Mouse (Mus musculus) midbrain, embryonic 13.5 days (tissue): ENCODE measurements around the gene Grin3b. TPM values are rescaled to one million over a fixed set of nuclear protein-coding genes. Genes with fewer than 3 reads are reported as not detected.

ENCODE experiments used
- ATAC-seq: fragments of 200-750 bp; cut with Nextera tagmentation; 2 replicates; pipeline ENCODE4 v1.8.0; 2017; ENCODE audit warnings: mild to moderate bottlenecking, moderate TSS enrichment, moderate library complexity
- H3K27ac ChIP-seq: fragments of 300-500 bp; sonication (generic); 2 replicates; pipeline ENCODE4 v1.5.1; 2015; ENCODE audit warnings: inconsistent platforms, mild to moderate bottlenecking, moderate library complexity
- H3K27me3 ChIP-seq: fragments of 300-500 bp; sonication (generic); 2 replicates; pipeline ENCODE4 v1.6.1; 2015; ENCODE audit warnings: mild to moderate bottlenecking, inconsistent platforms
- H3K36me3 ChIP-seq: fragments of 300-500 bp; sonication (generic); 2 replicates; pipeline ENCODE4 v1.6.1; 2015; ENCODE audit warnings: mild to moderate bottlenecking, inconsistent platforms
- H3K4me1 ChIP-seq: fragments of 300-500 bp; sonication (generic); replicated peaks from 2 replicates; pipeline ENCODE4 v1.6.1; 2015; ENCODE audit warnings: inconsistent platforms
- H3K4me2 ChIP-seq: fragments of 300-500 bp; sonication (generic); replicated peaks from 2 replicates; pipeline ENCODE4 v1.6.1; 2015; ENCODE audit warnings: moderate library complexity, mild to moderate bottlenecking, inconsistent platforms
- H3K4me3 ChIP-seq: fragments of 300-500 bp; sonication (generic); replicated peaks from 2 replicates; pipeline ENCODE4 v1.5.1; 2015; ENCODE audit warnings: mild to moderate bottlenecking, inconsistent platforms
- H3K9ac ChIP-seq: fragments of 300-500 bp; sonication (generic); replicated peaks from 2 replicates; pipeline ENCODE4 v1.6.1; 2015; ENCODE audit warnings: mild to moderate bottlenecking, inconsistent platforms
- H3K9me3 ChIP-seq: fragments of 300-500 bp; sonication (generic); 2 replicates; pipeline ENCODE4 v1.6.1; 2016; ENCODE audit warnings: mild to moderate bottlenecking, inconsistent platforms
- WGBS: fragments of 180-500 bp; shearing (Covaris S2); methylation state at CpG from one replicate; pipeline ENCODE4 v1.1.7; 2015; 5-methylcytosine and 5-hydroxymethylcytosine counted together
- polyA plus RNA-seq: library from polyadenylated mRNA; unstranded; fragments of >200 nt; fragmentation: Nextera tagmentation; extraction: Ambion mirVana; gene quantifications from 2 replicates; pipeline ENCODE4 v1.2.1, GENCODE M21; 2015

Grin3b gene
- polyA plus RNA-seq, 1 experiment from 2014 or later: 0.57 TPM

GRCm38 (mm10) chr10:79986232-79986878 is 15.8 kb downstream of the Grin3b start:
- peaks cover 47% of the 10 kb centered on the region for H3K27me3 ChIP-seq
- H3K4me2 ChIP-seq: peak overlapping the region; percentile 96
- no peaks in the 10 kb centered on the region for H3K9me3 ChIP-seq
- peaks cover 42% of the 10 kb centered on the region for H3K4me1 ChIP-seq
- H3K27ac ChIP-seq: peak overlapping the region; percentile 96
- H3K36me3 ChIP-seq: peaks cover 1% of the 10 kb centered on the region; the same call in 1 of the 2 replicates
- no peak for ATAC-seq
- H3K4me3 ChIP-seq: peak overlapping the region; percentile 80
- 46% methylated on average over 6 of the region's 6 CpGs for WGBS
- H3K9ac ChIP-seq: peak overlapping the region; percentile 69

GRCm38 (mm10) chr10:79986963-79987362 is 16.4 kb downstream of the Grin3b start:
- ATAC-seq: no peak
- Histone ChIP-seq H3K27ac (no peak overlapping the region), H3K4me3 (peak overlapping the region; percentile 80; the same call in 1 of the 2 replicates), H3K36me3 (no peaks in the 10 kb centered on the region; the same call in 1 of the 2 replicates), H3K9ac (no peak overlapping the region), H3K9me3 (no peaks in the 10 kb centered on the region), H3K4me1 (peaks cover 36% of the 10 kb centered on the region), H3K4me2 (peak overlapping the region; percentile 96), H3K27me3 (peaks cover 47% of the 10 kb centered on the region)
- WGBS: 2% methylated on average over 11 of the region's 11 CpGs

GRCm38 (mm10) chr10:79987771-79988505 is 17.4 kb downstream of the Grin3b start:
- WGBS: 12% methylated on average over 27 of the region's 27 CpGs
- no peak overlapping the region for H3K27ac ChIP-seq
- H3K9me3 ChIP-seq: no peaks in the 10 kb centered on the region
- peak overlapping the region; percentile 55 for H3K9ac ChIP-seq
- no peaks in the 10 kb centered on the region; the same call in 1 of the 2 replicates for H3K36me3 ChIP-seq
- peaks cover 28% of the 10 kb centered on the region for H3K4me1 ChIP-seq
- peaks cover 47% of the 10 kb centered on the region for H3K27me3 ChIP-seq
- peak overlapping the region; percentile 41 for H3K4me3 ChIP-seq
- peak overlapping the region; percentile 56 for H3K4me2 ChIP-seq
- no peak for ATAC-seq

GRCm38 (mm10) chr10:79988506-79989271 is 18.2 kb downstream of the Grin3b start, which contains the start of gene Cnn2:
Gene Cnn2, plus strand, starts transcription at chr10:79988584.
- Histone ChIP-seq H3K4me3 (peak within 1 kb of the TSS; percentile 41), H3K9me3 (no peaks in the 10 kb centered on the region), H3K4me2 (peak within 1 kb of the TSS; percentile 56), H3K27me3 (peaks cover 47% of the 10 kb centered on the region), H3K9ac (peak within 1 kb of the TSS; percentile 55), H3K36me3 (no peaks in the 10 kb centered on the region; the same call in 1 of the 2 replicates), H3K27ac (no peak within 1 kb of the TSS), H3K4me1 (peaks cover 21% of the 10 kb centered on the region)
- 2% methylated on average over 59 of the region's 59 CpGs for WGBS
- no peak for ATAC-seq

GRCm38 (mm10) chr10:79989272-79989786 is 18.8 kb downstream of the Grin3b start:
- Histone ChIP-seq H3K27ac (no peak overlapping the region), H3K27me3 (peaks cover 47% of the 10 kb centered on the region), H3K9me3 (no peaks in the 10 kb centered on the region), H3K4me2 (peak overlapping the region; percentile 56), H3K4me3 (peak overlapping the region; percentile 41; the same call in 1 of the 2 replicates), H3K9ac (no peak overlapping the region), H3K36me3 (no peaks in the 10 kb centered on the region; the same call in 1 of the 2 replicates), H3K4me1 (peaks cover 20% of the 10 kb centered on the region)
- no peak for ATAC-seq
- 37% methylated on average over 8 of the region's 8 CpGs for WGBS

- no peak overlapping the region; the same call in 1 of the 2 replicates for H3K9ac ChIP-seq
- peak overlapping the region; percentile 56 for H3K4me2 ChIP-seq
- peaks cover 20% of the 10 kb centered on the region for H3K4me1 ChIP-seq
- ATAC-seq: no peak
- H3K4me3 ChIP-seq: no peak overlapping the region; the same call in 1 of the 2 replicates
- H3K36me3 ChIP-seq: no peaks in the 10 kb centered on the region; the same call in 1 of the 2 replicates
- no peaks in the 10 kb centered on the region for H3K9me3 ChIP-seq
- H3K27ac ChIP-seq: no peak overlapping the region
- 19% methylated on average over 15 of the region's 15 CpGs for WGBS
- H3K27me3 ChIP-seq: peaks cover 47% of the 10 kb centered on the region
These were observed 19.4 kb downstream of the Grin3b start for GRCm38 (mm10) chr10:79989870-79990269.

- Histone ChIP-seq H3K4me2 (no peak overlapping the region), H3K36me3 (no peaks in the 10 kb centered on the region; the same call in 1 of the 2 replicates), H3K27me3 (peaks cover 47% of the 10 kb centered on the region), H3K27ac (no peak overlapping the region), H3K9ac (no peak overlapping the region), H3K4me1 (peaks cover 15% of the 10 kb centered on the region), H3K9me3 (no peaks in the 10 kb centered on the region), H3K4me3 (no peak overlapping the region)
- ATAC-seq: no peak
- 57% methylated on average over 12 of the region's 12 CpGs for WGBS
These were observed 20.6 kb downstream of the Grin3b start for GRCm38 (mm10) chr10:79991099-79991498.

- WGBS: 87% methylated on average over 6 of the region's 6 CpGs
- H3K9ac ChIP-seq: no peak overlapping the region
- no peak for ATAC-seq
- H3K36me3 ChIP-seq: no peaks in the 10 kb centered on the region; the same call in 1 of the 2 replicates
- H3K27me3 ChIP-seq: peaks cover 46% of the 10 kb centered on the region
- no peak overlapping the region for H3K4me2 ChIP-seq
- no peaks in the 10 kb centered on the region for H3K9me3 ChIP-seq
- peaks cover 11% of the 10 kb centered on the region for H3K4me1 ChIP-seq
- no peak overlapping the region for H3K27ac ChIP-seq
- H3K4me3 ChIP-seq: no peak overlapping the region
These were observed 21.0 kb downstream of the Grin3b start for GRCm38 (mm10) chr10:79991548-79991947.

GRCm38 (mm10) chr10:79994397-79995115 is 24.0 kb downstream of the Grin3b start:
- H3K27ac ChIP-seq: no peak overlapping the region
- no peaks in the 10 kb centered on the region for H3K9me3 ChIP-seq
- H3K4me2 ChIP-seq: no peak overlapping the region
- WGBS: 87% methylated on average over 16 of the region's 16 CpGs
- no peaks in the 10 kb centered on the region; the same call in 1 of the 2 replicates for H3K36me3 ChIP-seq
- H3K27me3 ChIP-seq: peaks cover 29% of the 10 kb centered on the region
- no peak overlapping the region for H3K4me3 ChIP-seq
- no peak for ATAC-seq
- peaks cover 20% of the 10 kb centered on the region for H3K4me1 ChIP-seq
- H3K9ac ChIP-seq: no peak overlapping the region

- ATAC-seq: no peak
- no peak overlapping the region for H3K27ac ChIP-seq
- H3K4me2 ChIP-seq: peak overlapping the region; percentile 70; the same call in 1 of the 2 replicates
- H3K4me1 ChIP-seq: peaks cover 20% of the 10 kb centered on the region
- no peaks in the 10 kb centered on the region; the same call in 1 of the 2 replicates for H3K36me3 ChIP-seq
- 0 out of 2 replicates have a peak overlapping the region, but pooled peaks have one; percentile 48 for H3K4me3 ChIP-seq
- H3K9ac ChIP-seq: no peak overlapping the region
- 97% methylated on average over 1 of the region's 1 CpGs for WGBS
- H3K9me3 ChIP-seq: no peaks in the 10 kb centered on the region
- peaks cover 25% of the 10 kb centered on the region for H3K27me3 ChIP-seq
These were observed 25.1 kb downstream of the Grin3b start for GRCm38 (mm10) chr10:79995636-79996035.
